Mouse (Mus musculus) G1E (cell line): Measurements from ENCODE around the gene Senp8.

Experiments
- CTCF ChIP-seq: IDR thresholded peaks from 2 replicates; pipeline ENCODE4 v1.5.1; 2012; ENCODE audit warnings: low read depth, low read length, inconsistent platforms, mixed read lengths
- GATA1 ChIP-seq: IDR thresholded peaks from 2 replicates; pipeline ENCODE4 v1.6.1; 2012; ENCODE audit warnings: borderline replicate concordance, low read length, inconsistent platforms, mixed read lengths
- GATA2 ChIP-seq: IDR thresholded peaks from 2 replicates; pipeline ENCODE4 v1.6.1; 2012; ENCODE audit warnings: low read depth, low read length, inconsistent platforms, borderline replicate concordance
- POLR2AphosphoS5 ChIP-seq: IDR thresholded peaks from 2 replicates; pipeline ENCODE4 v1.6.1; 2012; ENCODE audit warnings: low read depth, low read length, inconsistent platforms; ENCODE audit not compliant: insufficient replicate concordance
- TAL1 ChIP-seq: conservative IDR thresholded peaks from 2 replicates; pipeline ENCODE4 v1.6.1; 2012; ENCODE audit warnings: low read depth, low read length, inconsistent platforms, mixed read lengths

GRCm38 (mm10) chr9:59723791-59724442, 26.6 kb downstream of the Senp8 start:
- TF ChIP-seq CTCF = no peak
- no peak for TF ChIP-seq POLR2AphosphoS5
- TF ChIP-seq TAL1 = no peak
- no peak for TF ChIP-seq GATA1
- no peak for TF ChIP-seq GATA2
